Mouse (Mus musculus): Measurements from ENCODE around the gene Il11ra1. TPM values are rescaled to one million over a fixed set of nuclear protein-coding genes. Genes with fewer than 3 reads are reported as not detected.
A peak's percentile ranks its signal among the peaks of the same experiment; 100 is the strongest.

The Il11ra1 gene
- polyA plus RNA-seq, 1 experiment, result 73.2 TPM

DNA sequence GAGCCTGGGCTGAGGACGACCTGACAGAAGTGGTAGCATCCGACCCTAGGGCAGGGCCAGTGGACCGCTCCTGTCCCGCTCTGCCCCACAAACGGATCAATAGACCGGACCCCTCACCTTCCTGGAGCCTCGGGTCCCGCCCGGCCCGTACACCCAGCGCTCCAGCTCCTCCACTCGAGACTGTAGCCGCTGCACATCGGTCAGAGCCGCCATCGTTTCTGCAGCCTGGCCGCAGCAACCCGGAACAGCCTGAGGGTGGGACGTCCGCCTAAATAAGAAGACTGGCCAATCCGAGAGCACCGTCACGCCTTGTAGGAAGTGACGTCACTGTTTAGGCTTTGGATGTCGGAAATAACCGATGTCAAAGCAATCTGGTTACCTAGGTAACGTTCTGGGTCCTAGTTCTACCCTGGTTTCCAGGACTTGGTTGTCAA is 23.1 kb downstream of the Il11ra1 start, which contains the start of gene Dctn3:
Gene Dctn3 (minus strand): TSS at position 253 of the 434 bp plus-strand sequence.
- DNase-seq, result peak; percentile 81
- peaks cover 16% of the 10 kb centered on the region for H3K27me3 ChIP-seq (ENCODE audit: control insufficient read depth, insufficient read depth, low read length)
- 0 out of 2 replicates have a peak, but pooled peaks have one; percentile 17 for TF ChIP-seq CTCF (IDR thresholded peaks at IDR 0.05; ENCODE audit: borderline replicate concordance, control insufficient read depth, extremely low read depth, insufficient read depth, low read length, poor library complexity)
- peak; percentile 84 for TF ChIP-seq POLR2A (IDR thresholded peaks at IDR 0.05; ENCODE audit: control insufficient read depth, extremely low read depth, insufficient read depth, low read length, poor library complexity)
- H3K36me3 ChIP-seq (ENCODE audit: control insufficient read depth, insufficient read depth, low read length), result peaks cover 15% of the 10 kb centered on the region
- WGBS, result under 1% methylated on average over 27 of the region's 27 CpGs
- no peaks in the 10 kb centered on the region; the same call in none of the 2 replicates for H3K4me1 ChIP-seq (replicated peaks; ENCODE audit: control insufficient read depth, insufficient read depth, low read length)
- no peak within 1 kb of the TSS for H3K27ac ChIP-seq (ENCODE audit: control insufficient read depth, insufficient read depth, low read length)
- H3K4me3 ChIP-seq (ENCODE audit: control insufficient read depth, insufficient read depth, low read length), result peak within 1 kb of the TSS; percentile 97

DNA sequence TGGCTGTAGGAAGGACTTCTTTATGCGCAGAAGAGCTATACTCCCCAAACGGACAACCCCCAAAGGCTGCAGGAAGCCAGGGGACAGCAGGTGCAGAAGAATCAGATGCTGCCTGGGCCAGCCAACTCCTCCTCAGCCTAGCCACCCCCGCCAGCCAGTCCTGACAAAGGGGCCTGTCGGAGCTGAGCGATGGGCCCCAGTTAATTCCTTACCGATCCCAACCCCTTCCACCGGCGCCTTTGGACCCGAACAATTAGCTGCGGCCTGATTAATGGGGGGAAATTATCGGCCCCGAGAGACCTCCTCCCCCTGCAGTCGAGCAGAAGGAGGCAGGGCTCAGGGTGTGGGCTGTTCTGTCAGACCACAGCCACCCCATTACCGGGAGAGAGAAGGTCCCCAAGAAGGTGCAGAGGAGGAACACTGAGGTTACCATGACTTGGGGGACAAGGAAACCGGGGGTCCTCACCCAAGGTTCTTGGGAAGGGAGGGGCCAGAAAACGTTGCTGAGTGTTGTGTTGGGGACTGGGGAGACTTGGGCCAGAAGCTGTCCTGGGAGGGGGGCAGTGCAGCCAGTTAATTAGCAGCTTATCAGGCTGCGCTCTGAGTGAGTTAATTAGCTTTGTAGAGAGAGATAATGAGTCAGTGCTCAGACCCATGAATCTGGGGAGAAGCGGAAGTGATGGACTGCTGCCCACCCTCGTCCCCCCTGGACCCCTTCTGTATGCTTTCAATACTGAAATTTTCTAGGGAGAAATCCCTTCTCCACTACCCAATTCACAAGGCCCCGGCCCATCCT is 27.2 kb downstream of the Il11ra1 start:
- WGBS, result 39% methylated on average over 20 of the region's 20 CpGs

DNA sequence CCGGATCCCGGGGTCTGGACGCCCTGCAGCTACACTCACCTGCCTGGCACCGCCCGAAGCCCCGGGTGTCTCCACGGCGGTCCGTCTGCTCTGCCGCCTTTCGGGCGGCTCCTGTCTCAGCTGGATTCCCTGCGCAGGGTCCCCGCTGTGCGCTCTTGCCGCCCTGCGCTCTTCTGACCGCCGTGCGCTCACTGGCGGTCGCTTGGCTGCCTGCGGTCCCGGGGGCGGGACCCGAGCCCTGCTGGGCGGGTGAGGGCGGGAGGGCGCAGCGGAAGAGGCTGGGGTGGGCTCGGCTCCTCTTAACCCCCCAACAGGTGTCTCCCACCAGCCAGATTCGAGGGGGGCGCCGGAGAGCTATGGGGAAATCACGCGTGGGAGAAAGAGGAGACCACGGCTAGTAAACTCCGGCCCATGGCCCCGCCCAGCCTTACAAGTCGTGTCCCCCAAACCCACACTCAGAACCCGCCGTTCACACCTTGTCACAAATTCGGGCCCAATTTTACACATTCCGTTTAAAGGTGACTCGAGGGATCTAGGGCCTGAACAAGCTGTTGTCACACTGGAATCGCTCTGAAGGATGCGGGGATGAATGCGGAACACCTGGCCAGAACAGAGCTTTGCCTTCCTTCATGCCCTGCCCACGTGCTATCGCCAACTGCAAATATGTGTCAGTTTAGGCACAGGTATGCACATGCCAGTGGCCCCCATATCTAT is 31.4 kb downstream of the Il11ra1 start, which contains the start of gene Arid3c:
Gene Arid3c (minus strand): TSS at position 91 of the 714 bp plus-strand sequence.
- DNase-seq, result peak; percentile 65
- 2% methylated on average over 50 of the region's 50 CpGs for WGBS
- Histone ChIP-seq H3K4me3 (ENCODE audit: control insufficient read depth, insufficient read depth, low read length) (peak within 1 kb of the TSS; percentile 3; the same call in 1 of the 2 replicates), H3K36me3 (ENCODE audit: control insufficient read depth, insufficient read depth, low read length) (no peaks in the 10 kb centered on the region), H3K27me3 (ENCODE audit: control insufficient read depth, insufficient read depth, low read length) (peaks cover 17% of the 10 kb centered on the region), H3K27ac (ENCODE audit: control insufficient read depth, insufficient read depth, low read length) (no peak within 1 kb of the TSS), H3K4me1 (replicated peaks; ENCODE audit: control insufficient read depth, insufficient read depth, low read length) (no peaks in the 10 kb centered on the region; the same call in 1 of the 2 replicates)
- TF ChIP-seq POLR2A (IDR thresholded peaks at IDR 0.05; ENCODE audit: control insufficient read depth, extremely low read depth, insufficient read depth, low read length, poor library complexity) (no peak), CTCF (IDR thresholded peaks at IDR 0.05; ENCODE audit: borderline replicate concordance, control insufficient read depth, extremely low read depth, insufficient read depth, low read length, poor library complexity) (no peak)

More for the DNA sequence above, 27.2 kb downstream of the Il11ra1 start:
- no peaks in the 10 kb centered on the region; the same call in none of the 2 replicates for H3K4me1 ChIP-seq (replicated peaks; ENCODE audit: control insufficient read depth, insufficient read depth, low read length)
- H3K27ac ChIP-seq (ENCODE audit: control insufficient read depth, insufficient read depth, low read length), result no peak overlapping the region
- peaks cover 29% of the 10 kb centered on the region for H3K27me3 ChIP-seq (ENCODE audit: control insufficient read depth, insufficient read depth, low read length)
- H3K4me3 ChIP-seq (ENCODE audit: control insufficient read depth, insufficient read depth, low read length), result no peak overlapping the region
- no peak for DNase-seq
- no peak for TF ChIP-seq POLR2A (IDR thresholded peaks at IDR 0.05; ENCODE audit: control insufficient read depth, extremely low read depth, insufficient read depth, low read length, poor library complexity)
- no peak for TF ChIP-seq CTCF (IDR thresholded peaks at IDR 0.05; ENCODE audit: borderline replicate concordance, control insufficient read depth, extremely low read depth, insufficient read depth, low read length, poor library complexity)
- no peaks in the 10 kb centered on the region for H3K36me3 ChIP-seq (ENCODE audit: control insufficient read depth, insufficient read depth, low read length)

GRCm38 (mm10) chr4:41737602-41738255 is 37.9 kb downstream of the Il11ra1 start:
- no peak overlapping the region for H3K27ac ChIP-seq (ENCODE audit: control insufficient read depth, insufficient read depth, low read length)
- H3K36me3 ChIP-seq (ENCODE audit: control insufficient read depth, insufficient read depth, low read length), result no peaks in the 10 kb centered on the region
- WGBS, result 42% methylated on average over 8 of the region's 8 CpGs
- no peak overlapping the region for H3K4me3 ChIP-seq (ENCODE audit: control insufficient read depth, insufficient read depth, low read length)
- H3K4me1 ChIP-seq (replicated peaks; ENCODE audit: control insufficient read depth, insufficient read depth, low read length), result peaks cover 11% of the 10 kb centered on the region
- DNase-seq, result peak; percentile 82
- TF ChIP-seq CTCF (IDR thresholded peaks at IDR 0.05; ENCODE audit: borderline replicate concordance, control insufficient read depth, extremely low read depth, insufficient read depth, low read length, poor library complexity) (peak; percentile 63; the same call in 1 of the 2 replicates), POLR2A (IDR thresholded peaks at IDR 0.05; ENCODE audit: control insufficient read depth, extremely low read depth, insufficient read depth, low read length, poor library complexity) (no peak)
- no peaks in the 10 kb centered on the region; the same call in 1 of the 2 replicates for H3K27me3 ChIP-seq (ENCODE audit: control insufficient read depth, insufficient read depth, low read length)

- Histone ChIP-seq H3K27ac (ENCODE audit: control insufficient read depth, insufficient read depth, low read length) (no peak overlapping the region), H3K4me3 (ENCODE audit: control insufficient read depth, insufficient read depth, low read length) (no peak overlapping the region), H3K36me3 (ENCODE audit: control insufficient read depth, insufficient read depth, low read length) (no peaks in the 10 kb centered on the region), H3K4me1 (replicated peaks; ENCODE audit: control insufficient read depth, insufficient read depth, low read length) (peaks cover 11% of the 10 kb centered on the region), H3K27me3 (ENCODE audit: control insufficient read depth, insufficient read depth, low read length) (no peaks in the 10 kb centered on the region)
- TF ChIP-seq CTCF (IDR thresholded peaks at IDR 0.05; ENCODE audit: borderline replicate concordance, control insufficient read depth, extremely low read depth, insufficient read depth, low read length, poor library complexity), result no peak
- TF ChIP-seq POLR2A (IDR thresholded peaks at IDR 0.05; ENCODE audit: control insufficient read depth, extremely low read depth, insufficient read depth, low read length, poor library complexity), result no peak
- 92% methylated on average over 1 of the region's 1 CpGs for WGBS
- no peak for DNase-seq
Measured at GRCm38 (mm10) chr4:41738256-41738603, 38.4 kb downstream of the Il11ra1 start.

DNA sequence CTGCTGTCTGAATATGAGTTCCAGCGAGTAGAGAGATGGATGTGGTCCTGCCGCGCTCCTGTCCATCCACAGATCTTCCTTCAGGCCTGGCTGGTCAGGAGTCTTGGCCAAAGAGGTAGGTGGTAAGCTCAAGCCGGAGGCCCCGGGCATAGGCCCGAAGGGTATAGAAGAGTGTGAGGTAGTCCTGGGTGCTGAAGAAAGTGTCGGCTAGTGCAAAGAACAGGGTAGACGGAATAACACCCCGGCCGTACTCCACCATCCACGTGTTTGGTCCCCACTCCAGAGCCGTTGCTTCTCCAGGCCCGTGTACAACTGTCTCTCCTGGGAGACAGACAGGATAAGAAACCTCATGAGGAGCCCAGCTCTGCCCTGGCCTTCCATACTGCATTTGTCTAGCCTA is 39.5 kb downstream of the Il11ra1 start:
- TF ChIP-seq CTCF (IDR thresholded peaks at IDR 0.05; ENCODE audit: borderline replicate concordance, control insufficient read depth, extremely low read depth, insufficient read depth, low read length, poor library complexity), result no peak
- no peak for TF ChIP-seq POLR2A (IDR thresholded peaks at IDR 0.05; ENCODE audit: control insufficient read depth, extremely low read depth, insufficient read depth, low read length, poor library complexity)
- 95% methylated on average over 13 of the region's 13 CpGs for WGBS
- no peaks in the 10 kb centered on the region for H3K27me3 ChIP-seq (ENCODE audit: control insufficient read depth, insufficient read depth, low read length)
- H3K36me3 ChIP-seq (ENCODE audit: control insufficient read depth, insufficient read depth, low read length), result no peaks in the 10 kb centered on the region
- peaks cover 11% of the 10 kb centered on the region for H3K4me1 ChIP-seq (replicated peaks; ENCODE audit: control insufficient read depth, insufficient read depth, low read length)
- no peak overlapping the region for H3K27ac ChIP-seq (ENCODE audit: control insufficient read depth, insufficient read depth, low read length)
- no peak overlapping the region for H3K4me3 ChIP-seq (ENCODE audit: control insufficient read depth, insufficient read depth, low read length)
- DNase-seq, result no peak

Measured in thymus, adult 2 months (tissue).